Comparison of ENCODE assay signal across 10 mouse cellular contexts in the genomic region with DNA sequence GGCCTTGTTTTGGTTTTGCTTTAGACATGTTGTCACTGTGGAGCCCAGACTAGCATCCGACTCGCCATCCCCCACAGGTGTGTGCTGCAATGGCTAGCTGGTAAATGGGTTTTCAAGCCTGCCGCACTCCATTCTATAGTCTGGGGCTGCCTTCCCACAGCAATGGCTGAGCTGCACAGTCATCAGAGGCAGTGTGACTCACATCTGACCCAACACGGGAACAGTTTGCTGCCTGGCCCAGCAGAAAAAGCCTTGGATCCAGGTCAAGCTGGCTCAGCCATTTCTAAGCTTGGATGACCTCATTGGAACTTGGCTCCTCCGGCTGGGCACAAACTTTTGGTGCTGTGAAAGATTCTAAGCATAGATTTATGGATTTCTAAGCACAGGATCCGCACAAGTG.
DNase-seq lines count a peak whose midpoint lies in the region; ATAC-seq and TF ChIP-seq lines count a peak whose summit lies in the region.
"Had no signal": no experiment of that assay in that cellular context is flagged by ENCODE, and none has a peak within 500 bp of the region (broad histone marks: within the 10 kb centered on the region; RNA-seq: fewer than 3 reads in every experiment).

No protein-coding gene starts in this region.

- H3K79me2 ChIP-seq in heart, adult 2 months (replicated peaks; ENCODE audit: control insufficient read depth, insufficient read depth, low read length), result no peaks in the 10 kb centered on the region

- no peak overlapping the region for H3K4me3 ChIP-seq in heart, adult 2 months
- H3K4me3 ChIP-seq in heart, embryonic 11.5 days (ENCODE audit: low read depth, low read length), result no peak overlapping the region
- H3K4me3 ChIP-seq: limb, embryonic 13.5 days; neural tube, embryonic 12.5 days had no signal

- H3K27ac ChIP-seq in heart, adult 2 months, result no peak overlapping the region
- H3K27ac ChIP-seq in heart, embryonic 11.5 days (ENCODE audit: low read depth, low read length), result no peak overlapping the region
- H3K27ac ChIP-seq: limb, embryonic 13.5 days; neural tube, embryonic 12.5 days had no signal

- no peak for TF ChIP-seq POLR2A in heart, adult 2 months (IDR thresholded peaks at IDR 0.05; ENCODE audit: insufficient read depth, low read depth, low read length)

- 0 out of 2 replicates have a peak, but pooled peaks have one; percentile 57 for TF ChIP-seq EP300 in heart, adult 2 months (IDR thresholded peaks at IDR 0.05; ENCODE audit: insufficient read depth, low read depth, low read length)

- peak; percentile 47 to 76 for DNase-seq in heart, adult 2 months
- DNase-seq in Muller cell, postnatal 12 days (ENCODE audit: inconsistent ontology term), result peak; percentile 88
- DNase-seq in cerebellum, adult 9-10 months, result peak; percentile 90
- peak; percentile 73 for DNase-seq in kidney, adult 9 months
- no peak for DNase-seq in thymus, postnatal 36 days
- DNase-seq in retina, postnatal 1 day, result no peak
- no peak for DNase-seq in layer of hippocampus, adult 9-10 months (ENCODE audit: low spot score)

- H3K9ac ChIP-seq in heart, adult 2 months (ENCODE audit: low read depth, low read length), result no peak overlapping the region
- H3K9ac ChIP-seq in heart, embryonic 11.5 days (ENCODE audit: low read depth, low read length), result no peak overlapping the region
- H3K9ac ChIP-seq: limb, embryonic 13.5 days; neural tube, embryonic 12.5 days had no signal

- WGBS in heart, adult 2 months, result 60% methylated on average over 6 of the region's 6 CpGs
- 76% methylated on average over 6 of the region's 6 CpGs for WGBS in heart, embryonic 11.5 days (ENCODE audit: insufficient replicate concordance)

- intact Hi-C loops in heart, adult 2 months (cut with DNase I), result no loop called here

- no peaks in the 10 kb centered on the region for H3K9me3 ChIP-seq in heart, embryonic 11.5 days (replicated peaks; ENCODE audit: control insufficient read depth, low read length)
- H3K9me3 ChIP-seq: limb, embryonic 13.5 days; neural tube, embryonic 12.5 days had no signal

- H3K4me2 ChIP-seq in heart, embryonic 11.5 days, result no peak overlapping the region
- H3K4me2 ChIP-seq: limb, embryonic 13.5 days; neural tube, embryonic 12.5 days had no signal

- no peak for ATAC-seq in heart, embryonic 11.5 days (replicated peaks; ENCODE audit: insufficient number of reproducible peaks, low FRiP score, low TSS enrichment)

- H3K27me3 ChIP-seq in heart, adult 2 months (ENCODE audit: control insufficient read depth, insufficient read depth, low read length), result no peaks in the 10 kb centered on the region
- H3K27me3 ChIP-seq in heart, embryonic 11.5 days (ENCODE audit: control insufficient read depth, insufficient read depth, low read length), result no peaks in the 10 kb centered on the region
- H3K27me3 ChIP-seq: limb, embryonic 13.5 days; neural tube, embryonic 12.5 days had no signal

- no peaks in the 10 kb centered on the region; the same call in 1 of the 2 replicates for H3K4me1 ChIP-seq in heart, adult 2 months (ENCODE audit: control insufficient read depth, insufficient read depth, low read length)
- H3K4me1 ChIP-seq in heart, embryonic 11.5 days (ENCODE audit: control insufficient read depth, insufficient read depth, low read length), result no peaks in the 10 kb centered on the region
- H3K4me1 ChIP-seq: limb, embryonic 13.5 days; neural tube, embryonic 12.5 days had no signal

- H3K36me3 ChIP-seq in heart, adult 2 months (ENCODE audit: control insufficient read depth, insufficient read depth, low read length), result no peaks in the 10 kb centered on the region
- H3K36me3 ChIP-seq in heart, embryonic 11.5 days (ENCODE audit: control insufficient read depth, insufficient read depth, low read length), result peaks cover 10% of the 10 kb centered on the region; the same call in 1 of the 2 replicates
- H3K36me3 ChIP-seq: limb, embryonic 13.5 days; neural tube, embryonic 12.5 days had no signal

- TF ChIP-seq CTCF in heart, adult 2 months (IDR thresholded peaks at IDR 0.05), result no peak

Comparison
In these comparisons a context has a peak if more than half of its experiments do, and no peak if none do; other contexts are left out.
1. DNase-seq: peak in heart, adult 2 months (2 of 2), Muller cell, postnatal 12 days (single experiment), cerebellum, adult 9-10 months (single experiment) and kidney, adult 9 months (single experiment); none in thymus, postnatal 36 days (0 of 2), retina, postnatal 1 day (single experiment) and layer of hippocampus, adult 9-10 months (single experiment).